Mouse (Mus musculus): ENCODE measurements around the gene P2ry4. TPM values are rescaled to one million over a fixed set of nuclear protein-coding genes. Genes with fewer than 3 reads are reported as not detected.
A peak's percentile ranks its signal among the peaks of the same experiment; 100 is the strongest.

P2ry4 gene
- polyA plus RNA-seq (2014; fragmentation: Nextera tagmentation; extraction: Ambion mirVana), result not detected in 2 replicates

DNA sequence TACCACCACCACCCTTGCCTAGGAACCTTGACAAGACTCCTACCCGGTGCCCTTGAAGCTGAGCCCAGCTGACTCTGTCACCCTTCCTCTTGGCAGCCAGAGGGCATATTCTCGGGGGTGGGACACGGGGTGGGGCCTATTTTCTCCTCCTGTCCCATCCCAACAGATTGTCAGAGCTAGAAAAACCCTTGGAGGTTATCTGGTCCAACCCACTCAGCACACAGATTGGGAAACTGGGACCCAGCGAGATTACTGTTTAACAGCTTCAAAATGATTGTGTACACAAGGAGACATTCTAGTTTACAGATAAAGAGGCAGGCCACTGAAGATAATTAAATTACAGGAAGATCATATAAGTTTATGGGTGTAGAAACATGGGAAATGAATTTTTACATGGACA, at the start of gene P2ry4:
Gene P2ry4 (minus strand): TSS at position 79 of the 400 bp plus-strand sequence.
- no peaks in the 10 kb centered on the region for H3K27me3 ChIP-seq (ENCODE audit: control insufficient read depth, insufficient read depth, low read length)
- H3K4me3 ChIP-seq (ENCODE audit: low read depth, low read length), result no peak within 1 kb of the TSS
- H3K4me2 ChIP-seq (ENCODE audit: low read depth), result no peak within 1 kb of the TSS
- no peaks in the 10 kb centered on the region for H3K9me3 ChIP-seq (ENCODE audit: control insufficient read depth, low read length)
- 70% methylated on average over 4 of the region's 4 CpGs for WGBS
- H3K36me3 ChIP-seq (ENCODE audit: control insufficient read depth, insufficient read depth, low read length), result no peaks in the 10 kb centered on the region
- DNase-seq (ENCODE audit: low spot score), result no peak
- no peak within 1 kb of the TSS for H3K9ac ChIP-seq (ENCODE audit: low read length)
- no peaks in the 10 kb centered on the region for H3K4me1 ChIP-seq (ENCODE audit: control insufficient read depth, insufficient read depth, low read length)
- H3K27ac ChIP-seq (ENCODE audit: low read depth, low read length), result no peak within 1 kb of the TSS
- no peak for ATAC-seq (ENCODE audit: insufficient read depth, low FRiP score, low TSS enrichment)

GRCm38 (mm10) chrX:100638477-100638876, 43.8 kb upstream of the P2ry4 start:
- Histone ChIP-seq H3K4me1 (ENCODE audit: control insufficient read depth, insufficient read depth, low read length) (no peaks in the 10 kb centered on the region), H3K9me3 (ENCODE audit: control insufficient read depth, low read length) (no peaks in the 10 kb centered on the region), H3K27me3 (ENCODE audit: control insufficient read depth, insufficient read depth, low read length) (no peaks in the 10 kb centered on the region), H3K9ac (ENCODE audit: low read length) (no peak overlapping the region), H3K4me3 (ENCODE audit: low read depth, low read length) (no peak overlapping the region), H3K36me3 (ENCODE audit: control insufficient read depth, insufficient read depth, low read length) (no peaks in the 10 kb centered on the region), H3K4me2 (ENCODE audit: low read depth) (no peak overlapping the region), H3K27ac (ENCODE audit: low read depth, low read length) (no peak overlapping the region)
- 95% methylated on average over 8 of the region's 8 CpGs for WGBS
- DNase-seq (ENCODE audit: low spot score) (no peak), ATAC-seq (ENCODE audit: insufficient read depth, low FRiP score, low TSS enrichment) (no peak)

- no peak overlapping the region for H3K4me2 ChIP-seq (ENCODE audit: low read depth)
- no peak overlapping the region for H3K9ac ChIP-seq (ENCODE audit: low read length)
- no peaks in the 10 kb centered on the region for H3K9me3 ChIP-seq (ENCODE audit: control insufficient read depth, low read length)
- H3K4me3 ChIP-seq (ENCODE audit: low read depth, low read length), result no peak overlapping the region
- DNase-seq (ENCODE audit: low spot score) (no peak), ATAC-seq (ENCODE audit: insufficient read depth, low FRiP score, low TSS enrichment) (no peak)
- no peak overlapping the region for H3K27ac ChIP-seq (ENCODE audit: low read depth, low read length)
- no peaks in the 10 kb centered on the region for H3K27me3 ChIP-seq (ENCODE audit: control insufficient read depth, insufficient read depth, low read length)
- no peaks in the 10 kb centered on the region for H3K36me3 ChIP-seq (ENCODE audit: control insufficient read depth, insufficient read depth, low read length)
- H3K4me1 ChIP-seq (ENCODE audit: control insufficient read depth, insufficient read depth, low read length), result no peaks in the 10 kb centered on the region
- 95% methylated on average over 2 of the region's 2 CpGs for WGBS
These were observed 34.4 kb upstream of the P2ry4 start for GRCm38 (mm10) chrX:100629076-100629475.

DNA sequence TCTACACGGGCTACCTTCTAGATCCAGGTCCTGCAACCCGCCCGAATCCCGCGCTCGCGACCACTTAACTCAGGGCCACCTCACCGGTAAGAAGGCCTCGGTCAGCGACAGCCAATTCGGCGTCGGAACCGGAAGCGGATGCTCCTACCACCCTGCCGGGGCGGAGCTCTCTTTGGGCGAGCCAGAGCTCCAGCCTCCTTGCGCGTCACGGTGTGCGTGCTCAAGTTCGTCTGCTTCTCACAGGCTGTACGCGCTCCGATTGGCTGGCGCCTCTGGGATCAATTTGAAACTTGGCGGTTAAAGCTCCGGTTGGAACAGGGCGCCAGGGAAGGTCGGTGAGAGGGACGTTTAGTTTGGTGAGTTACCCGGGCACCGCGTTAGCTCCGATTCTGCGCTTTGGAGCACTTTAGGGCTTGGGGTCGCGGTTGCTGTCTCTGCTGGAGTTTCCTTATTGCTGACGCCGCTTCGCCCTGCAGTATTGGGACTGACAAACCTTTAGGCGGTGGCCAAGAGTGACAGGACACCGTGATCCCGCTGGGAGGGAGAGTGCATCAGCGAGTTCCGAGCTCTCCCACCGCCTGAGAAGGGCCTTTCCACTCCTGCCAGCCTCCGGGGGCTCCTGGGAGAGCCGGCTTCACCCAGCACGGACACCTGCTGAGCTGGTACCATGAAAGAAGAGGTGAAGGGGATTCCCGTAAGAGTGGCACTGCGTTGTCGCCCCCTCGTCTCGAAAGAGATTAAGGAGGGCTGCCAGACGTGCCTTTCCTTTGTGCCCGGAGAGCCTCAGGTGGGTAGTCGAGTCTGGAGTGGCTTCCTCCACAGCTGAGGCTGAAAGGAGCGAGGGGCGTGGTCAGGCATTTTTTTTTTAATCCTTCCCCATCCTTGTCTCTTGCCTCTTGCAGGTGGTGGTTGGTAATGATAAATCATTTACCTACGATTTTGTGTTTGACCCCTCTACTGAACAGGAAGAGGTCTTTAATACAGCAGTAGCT, 31.4 kb upstream of the P2ry4 start, which contains the start of gene Pdzd11:
Gene Pdzd11 (minus strand): TSS at position 767 of the 992 bp plus-strand sequence.
- DNase-seq (ENCODE audit: low spot score) (peak; percentile 90), ATAC-seq (ENCODE audit: insufficient read depth, low FRiP score, low TSS enrichment) (peak; percentile 100)
- H3K9me3 ChIP-seq (ENCODE audit: control insufficient read depth, low read length), result no peaks in the 10 kb centered on the region
- H3K27me3 ChIP-seq (ENCODE audit: control insufficient read depth, insufficient read depth, low read length), result no peaks in the 10 kb centered on the region
- no peaks in the 10 kb centered on the region for H3K4me1 ChIP-seq (ENCODE audit: control insufficient read depth, insufficient read depth, low read length)
- H3K36me3 ChIP-seq (ENCODE audit: control insufficient read depth, insufficient read depth, low read length), result no peaks in the 10 kb centered on the region
- WGBS, result 18% methylated on average over 62 of the region's 62 CpGs
- peak within 1 kb of the TSS; percentile 57 for H3K4me2 ChIP-seq (ENCODE audit: low read depth)
- peak within 1 kb of the TSS; percentile 67 for H3K9ac ChIP-seq (ENCODE audit: low read length)
- H3K27ac ChIP-seq (ENCODE audit: low read depth, low read length), result peak within 1 kb of the TSS; percentile 56; the same call in 1 of the 2 replicates
- peak within 1 kb of the TSS; percentile 62 for H3K4me3 ChIP-seq (ENCODE audit: low read depth, low read length)

DNA sequence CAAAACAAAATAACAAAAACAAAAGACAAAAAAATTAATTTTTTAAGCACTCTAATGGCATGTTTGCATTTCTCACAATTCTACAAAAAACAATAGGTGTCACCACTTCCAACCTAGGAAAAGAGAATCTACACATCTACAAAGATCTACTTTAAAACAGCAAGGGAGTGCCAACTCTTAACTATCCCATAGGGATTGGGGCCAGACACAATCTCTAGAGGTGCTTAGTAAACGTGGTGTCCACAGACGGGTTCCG, 30.8 kb upstream of the P2ry4 start, which contains the start of gene Kif4:
Gene Kif4 (plus strand): TSS at position 192 of the 256 bp plus-strand sequence.
- 9% methylated on average over 3 of the region's 3 CpGs for WGBS
- Histone ChIP-seq H3K4me1 (ENCODE audit: control insufficient read depth, insufficient read depth, low read length) (no peaks in the 10 kb centered on the region), H3K9ac (ENCODE audit: low read length) (peak within 1 kb of the TSS; percentile 67), H3K4me3 (ENCODE audit: low read depth, low read length) (peak within 1 kb of the TSS; percentile 62), H3K36me3 (ENCODE audit: control insufficient read depth, insufficient read depth, low read length) (no peaks in the 10 kb centered on the region), H3K9me3 (ENCODE audit: control insufficient read depth, low read length) (no peaks in the 10 kb centered on the region), H3K27me3 (ENCODE audit: control insufficient read depth, insufficient read depth, low read length) (no peaks in the 10 kb centered on the region), H3K4me2 (ENCODE audit: low read depth) (peak within 1 kb of the TSS; percentile 57), H3K27ac (ENCODE audit: low read depth, low read length) (peak within 1 kb of the TSS; percentile 56; the same call in 1 of the 2 replicates)
- ATAC-seq (ENCODE audit: insufficient read depth, low FRiP score, low TSS enrichment), result no peak
- no peak for DNase-seq (ENCODE audit: low spot score)

GRCm38 (mm10) chrX:100625146-100625545, 30.5 kb upstream of the P2ry4 start:
- WGBS, result 42% methylated on average over 7 of the region's 7 CpGs
- ATAC-seq (ENCODE audit: insufficient read depth, low FRiP score, low TSS enrichment), result no peak
- Histone ChIP-seq H3K27ac (ENCODE audit: low read depth, low read length) (no peak overlapping the region), H3K4me3 (ENCODE audit: low read depth, low read length) (peak overlapping the region; percentile 62), H3K9ac (ENCODE audit: low read length) (peak overlapping the region; percentile 59; the same call in 1 of the 2 replicates), H3K27me3 (ENCODE audit: control insufficient read depth, insufficient read depth, low read length) (no peaks in the 10 kb centered on the region), H3K36me3 (ENCODE audit: control insufficient read depth, insufficient read depth, low read length) (no peaks in the 10 kb centered on the region), H3K4me1 (ENCODE audit: control insufficient read depth, insufficient read depth, low read length) (no peaks in the 10 kb centered on the region), H3K4me2 (ENCODE audit: low read depth) (peak overlapping the region; percentile 40), H3K9me3 (ENCODE audit: control insufficient read depth, low read length) (no peaks in the 10 kb centered on the region)
- no peak for DNase-seq (ENCODE audit: low spot score)

- Histone ChIP-seq H3K9ac (ENCODE audit: low read length) (no peak overlapping the region), H3K36me3 (ENCODE audit: control insufficient read depth, insufficient read depth, low read length) (no peaks in the 10 kb centered on the region), H3K4me1 (ENCODE audit: control insufficient read depth, insufficient read depth, low read length) (no peaks in the 10 kb centered on the region), H3K27me3 (ENCODE audit: control insufficient read depth, insufficient read depth, low read length) (no peaks in the 10 kb centered on the region), H3K4me3 (ENCODE audit: low read depth, low read length) (no peak overlapping the region), H3K27ac (ENCODE audit: low read depth, low read length) (no peak overlapping the region), H3K4me2 (ENCODE audit: low read depth) (no peak overlapping the region), H3K9me3 (ENCODE audit: control insufficient read depth, low read length) (no peaks in the 10 kb centered on the region)
- no peak for DNase-seq (ENCODE audit: low spot score)
- no peak for ATAC-seq (ENCODE audit: insufficient read depth, low FRiP score, low TSS enrichment)
- 91% methylated on average over 4 of the region's 4 CpGs for WGBS
These were observed 29.6 kb upstream of the P2ry4 start for GRCm38 (mm10) chrX:100624242-100624641.

GRCm38 (mm10) chrX:100621366-100621765, 26.7 kb upstream of the P2ry4 start:
- no peak for ATAC-seq (ENCODE audit: insufficient read depth, low FRiP score, low TSS enrichment)
- H3K4me1 ChIP-seq (ENCODE audit: control insufficient read depth, insufficient read depth, low read length), result no peaks in the 10 kb centered on the region
- WGBS, result 78% methylated on average over 2 of the region's 2 CpGs
- no peaks in the 10 kb centered on the region for H3K27me3 ChIP-seq (ENCODE audit: control insufficient read depth, insufficient read depth, low read length)
- no peak overlapping the region for H3K4me3 ChIP-seq (ENCODE audit: low read depth, low read length)
- H3K9ac ChIP-seq (ENCODE audit: low read length), result no peak overlapping the region
- H3K9me3 ChIP-seq (ENCODE audit: control insufficient read depth, low read length), result no peaks in the 10 kb centered on the region
- no peak for DNase-seq (ENCODE audit: low spot score)
- no peaks in the 10 kb centered on the region for H3K36me3 ChIP-seq (ENCODE audit: control insufficient read depth, insufficient read depth, low read length)
- no peak overlapping the region for H3K27ac ChIP-seq (ENCODE audit: low read depth, low read length)
- no peak overlapping the region for H3K4me2 ChIP-seq (ENCODE audit: low read depth)

DNA sequence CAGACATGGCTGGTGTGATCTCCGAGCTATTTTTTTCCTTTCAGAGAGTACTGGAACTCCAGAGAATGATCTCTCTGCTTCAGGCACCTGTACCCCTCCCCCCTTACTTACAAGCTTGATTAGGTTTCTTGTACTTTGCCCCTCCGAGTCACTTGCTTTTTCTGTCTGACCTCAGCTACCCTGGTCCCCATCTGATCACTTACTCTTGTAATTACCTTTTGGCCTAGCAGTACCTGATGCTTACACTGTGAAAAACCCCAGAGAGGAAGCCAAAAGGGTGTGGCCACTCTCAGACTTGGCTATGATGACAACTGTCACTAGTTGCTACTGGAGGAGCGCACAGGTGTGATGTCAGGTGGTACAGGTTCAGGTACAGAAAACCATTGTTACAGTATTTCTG, 23.8 kb upstream of the P2ry4 start:
- Histone ChIP-seq H3K27ac (ENCODE audit: low read depth, low read length) (no peak overlapping the region), H3K9ac (ENCODE audit: low read length) (no peak overlapping the region), H3K9me3 (ENCODE audit: control insufficient read depth, low read length) (no peaks in the 10 kb centered on the region), H3K4me2 (ENCODE audit: low read depth) (no peak overlapping the region), H3K4me1 (ENCODE audit: control insufficient read depth, insufficient read depth, low read length) (no peaks in the 10 kb centered on the region), H3K4me3 (ENCODE audit: low read depth, low read length) (no peak overlapping the region), H3K36me3 (ENCODE audit: control insufficient read depth, insufficient read depth, low read length) (no peaks in the 10 kb centered on the region), H3K27me3 (ENCODE audit: control insufficient read depth, insufficient read depth, low read length) (no peaks in the 10 kb centered on the region)
- no peak for DNase-seq (ENCODE audit: low spot score)
- 68% methylated on average over 3 of the region's 3 CpGs for WGBS
- no peak for ATAC-seq (ENCODE audit: insufficient read depth, low FRiP score, low TSS enrichment)
